Mouse (Mus musculus): ENCODE data around the gene Rpl23a. TPM values are rescaled to one million over a fixed set of nuclear protein-coding genes. Genes with fewer than 3 reads are reported as not detected.
"Not testable (repeated sequence)": the region's sequence is repeated elsewhere in the genome, so short reads cannot be mapped to it uniquely, and the experiment has no call there.

Gene Rpl23a
- polyA plus RNA-seq, 1 experiment from 2014 or later: 1,029 TPM

DNA sequence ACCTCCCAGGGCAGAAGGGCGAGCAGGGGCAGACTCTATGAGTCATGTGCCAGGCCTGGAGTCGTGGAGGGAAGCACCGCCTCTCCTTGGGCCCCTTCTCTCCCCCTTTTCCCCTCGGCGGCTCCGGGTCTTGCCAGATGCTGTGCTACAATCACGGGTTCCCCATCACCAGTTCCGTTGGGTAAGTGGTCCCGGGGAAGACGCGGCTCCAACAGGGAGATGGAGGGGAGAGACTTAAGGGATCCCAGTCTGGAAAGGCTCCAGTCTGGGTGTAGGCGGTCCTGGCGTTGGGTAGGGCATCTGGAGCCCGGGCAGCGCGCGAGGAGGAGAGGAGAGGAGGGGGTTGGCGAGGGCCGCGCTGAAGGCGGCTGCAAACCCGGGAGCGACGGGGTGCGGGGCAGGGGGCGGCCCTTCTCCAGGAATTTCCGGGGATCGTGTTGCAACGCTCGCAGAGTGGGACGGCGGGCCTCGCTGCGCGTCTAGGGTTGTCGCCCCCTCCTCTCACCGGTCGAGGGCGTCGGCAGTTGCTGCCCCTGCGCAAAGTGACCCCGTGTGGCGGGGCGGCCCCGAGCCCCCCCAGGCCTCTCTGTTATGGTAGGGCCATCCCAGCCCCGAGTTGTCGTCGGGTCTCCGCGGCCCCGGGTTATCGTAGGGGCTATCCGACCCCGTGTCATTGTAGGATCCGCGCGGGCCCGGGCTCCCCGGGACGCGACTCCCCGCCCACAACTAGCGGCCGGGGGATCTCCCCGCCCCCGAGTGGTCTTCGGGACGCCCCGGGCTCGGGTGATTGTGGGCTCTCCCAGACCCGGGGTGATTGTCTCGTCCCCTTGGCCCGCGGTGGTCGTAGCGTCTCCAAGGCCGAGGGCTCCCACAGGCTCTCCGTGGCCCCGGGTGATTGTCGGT is 5.2 kb upstream of the Rpl23a start, which contains the start of gene Rab34:
TSS of gene Rab34 (plus strand) at position 100 of the 903 bp plus-strand sequence.
- no peaks in the 10 kb centered on the region for H3K9me3 ChIP-seq (ENCODE audit: control insufficient read depth, low read length)
- H3K4me3 ChIP-seq (replicated peaks; ENCODE audit: low read length): peak within 1 kb of the TSS; percentile 73
- peak within 1 kb of the TSS; percentile 83 for H3K9ac ChIP-seq
- H3K4me2 ChIP-seq (replicated peaks): peak within 1 kb of the TSS; percentile 60
- DNase-seq (ENCODE audit: low spot score): peak; percentile 69
- ATAC-seq (ENCODE audit: low FRiP score): peak; percentile 70
- WGBS: under 1% methylated on average over 77 of the region's 80 CpGs
- H3K4me1 ChIP-seq (replicated peaks; ENCODE audit: control insufficient read depth, insufficient read depth, low read length): peaks cover 15% of the 10 kb centered on the region
- peak within 1 kb of the TSS; percentile 91 for H3K27ac ChIP-seq
- no peaks in the 10 kb centered on the region for H3K27me3 ChIP-seq (ENCODE audit: control insufficient read depth, insufficient read depth, low read length)
- H3K36me3 ChIP-seq (replicated peaks; ENCODE audit: control insufficient read depth, insufficient read depth): peaks cover 31% of the 10 kb centered on the region

DNA sequence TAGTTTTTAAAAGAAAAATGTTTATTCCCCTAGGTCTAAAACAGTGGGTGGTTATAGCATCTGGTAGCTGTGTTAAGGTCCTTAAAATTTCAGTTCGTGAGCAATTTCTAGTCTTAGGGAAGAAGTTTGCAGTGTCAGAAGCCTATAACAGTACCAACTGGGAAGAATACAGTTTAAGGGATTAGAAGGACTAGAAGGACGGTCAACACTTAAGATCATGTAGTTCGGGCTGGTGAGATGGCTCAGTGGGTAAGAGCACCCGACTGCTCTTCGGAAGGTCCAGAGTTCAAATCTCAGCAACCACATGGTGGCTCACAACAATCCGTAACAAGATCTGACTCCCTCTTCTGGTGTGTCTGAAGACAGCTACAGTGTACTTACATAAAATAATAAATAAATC is 1.3 kb upstream of the Rpl23a start:
- not testable (repeated sequence) for H3K4me3 ChIP-seq (replicated peaks; ENCODE audit: low read length); ATAC-seq (ENCODE audit: low FRiP score); H3K9ac ChIP-seq; H3K9me3 ChIP-seq (ENCODE audit: control insufficient read depth, low read length); H3K4me2 ChIP-seq (replicated peaks); H3K27ac ChIP-seq; DNase-seq (ENCODE audit: low spot score); H3K27me3 ChIP-seq (ENCODE audit: control insufficient read depth, insufficient read depth, low read length)
- H3K4me1 ChIP-seq (replicated peaks; ENCODE audit: control insufficient read depth, insufficient read depth, low read length): peaks cover 20% of the 10 kb centered on the region
- peaks cover 26% of the 10 kb centered on the region for H3K36me3 ChIP-seq (replicated peaks; ENCODE audit: control insufficient read depth, insufficient read depth)
- 97% methylated on average over 6 of the region's 6 CpGs for WGBS

DNA sequence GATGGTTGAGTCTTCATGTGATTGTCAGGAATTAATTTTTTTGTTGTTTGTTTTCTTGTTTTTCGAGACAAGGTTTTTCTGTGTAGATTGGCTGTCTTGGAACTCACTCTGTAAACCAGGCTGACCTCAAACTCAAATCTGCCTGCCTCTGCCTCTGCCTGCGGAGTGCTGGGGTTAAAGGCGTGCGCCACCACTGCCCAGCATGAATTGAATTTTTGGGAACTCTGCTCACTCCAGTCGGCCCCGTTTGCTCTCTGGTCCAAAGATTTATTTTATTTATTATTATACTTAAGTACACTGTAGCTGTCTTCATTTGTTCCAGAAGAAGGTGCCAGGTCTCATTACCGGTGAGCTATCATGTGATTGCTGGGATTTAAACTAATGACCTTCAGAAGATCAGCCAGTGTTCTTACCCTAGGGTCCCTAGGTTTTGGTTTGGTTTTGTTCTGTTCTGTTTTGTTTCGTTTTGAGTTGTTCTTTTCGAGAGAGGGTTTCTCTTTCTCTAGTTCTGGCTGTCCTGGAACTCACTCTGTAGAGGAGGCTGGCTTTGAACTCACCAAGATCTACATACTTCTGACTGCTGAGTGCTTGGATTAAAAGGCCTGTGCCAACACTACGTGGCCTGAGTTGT is 615 bp upstream of the Rpl23a start:
- peak overlapping the region; percentile 52 for H3K9ac ChIP-seq
- no peak for ATAC-seq (ENCODE audit: low FRiP score)
- 54% methylated on average over 10 of the region's 10 CpGs for WGBS

DNA sequence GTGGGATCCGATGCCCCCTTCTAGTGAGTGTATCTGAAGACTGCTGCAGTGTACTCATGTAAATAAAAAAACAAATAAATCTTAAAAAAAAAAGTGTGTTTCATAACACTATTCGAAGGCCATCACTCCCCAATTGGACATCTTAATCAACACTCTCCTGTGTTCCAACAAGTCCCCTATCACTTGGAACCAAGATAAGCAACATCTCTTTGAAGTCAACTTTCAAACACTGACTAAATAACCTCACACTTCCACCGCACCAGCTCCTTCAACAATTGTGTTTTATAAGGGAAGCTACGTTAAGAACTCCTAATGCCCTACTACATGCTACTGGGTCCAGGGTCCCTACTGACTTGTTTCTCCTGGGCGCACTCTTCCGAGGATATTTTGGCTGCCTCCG is 934 bp downstream of the Rpl23a start:
- DNase-seq (ENCODE audit: low spot score) (no peak), ATAC-seq (ENCODE audit: low FRiP score) (no peak)
- H3K9ac ChIP-seq: peak overlapping the region; percentile 86
- H3K9me3 ChIP-seq (ENCODE audit: control insufficient read depth, low read length): no peaks in the 10 kb centered on the region
- WGBS: 16% methylated on average over 7 of the region's 7 CpGs
- H3K4me2 ChIP-seq (replicated peaks): peak overlapping the region; percentile 79
- peak overlapping the region; percentile 79 for H3K4me3 ChIP-seq (replicated peaks; ENCODE audit: low read length)
- H3K27ac ChIP-seq: peak overlapping the region; percentile 96
- H3K4me1 ChIP-seq (replicated peaks; ENCODE audit: control insufficient read depth, insufficient read depth, low read length): peaks cover 34% of the 10 kb centered on the region
- no peaks in the 10 kb centered on the region for H3K27me3 ChIP-seq (ENCODE audit: control insufficient read depth, insufficient read depth, low read length)
- H3K36me3 ChIP-seq (replicated peaks; ENCODE audit: control insufficient read depth, insufficient read depth): peaks cover 34% of the 10 kb centered on the region

More for the DNA sequence above, 615 bp upstream of the Rpl23a start:
- Histone ChIP-seq H3K4me1 (replicated peaks; ENCODE audit: control insufficient read depth, insufficient read depth, low read length) (peaks cover 25% of the 10 kb centered on the region), H3K36me3 (replicated peaks; ENCODE audit: control insufficient read depth, insufficient read depth) (peaks cover 33% of the 10 kb centered on the region), H3K27me3 (ENCODE audit: control insufficient read depth, insufficient read depth, low read length) (no peaks in the 10 kb centered on the region), H3K4me3 (replicated peaks; ENCODE audit: low read length) (peak overlapping the region; percentile 79; the same call in 1 of the 2 replicates), H3K4me2 (replicated peaks) (peak overlapping the region; percentile 79), H3K9me3 (ENCODE audit: control insufficient read depth, low read length) (no peaks in the 10 kb centered on the region), H3K27ac (peak overlapping the region; percentile 96)
- DNase-seq (ENCODE audit: low spot score): no peak

DNA sequence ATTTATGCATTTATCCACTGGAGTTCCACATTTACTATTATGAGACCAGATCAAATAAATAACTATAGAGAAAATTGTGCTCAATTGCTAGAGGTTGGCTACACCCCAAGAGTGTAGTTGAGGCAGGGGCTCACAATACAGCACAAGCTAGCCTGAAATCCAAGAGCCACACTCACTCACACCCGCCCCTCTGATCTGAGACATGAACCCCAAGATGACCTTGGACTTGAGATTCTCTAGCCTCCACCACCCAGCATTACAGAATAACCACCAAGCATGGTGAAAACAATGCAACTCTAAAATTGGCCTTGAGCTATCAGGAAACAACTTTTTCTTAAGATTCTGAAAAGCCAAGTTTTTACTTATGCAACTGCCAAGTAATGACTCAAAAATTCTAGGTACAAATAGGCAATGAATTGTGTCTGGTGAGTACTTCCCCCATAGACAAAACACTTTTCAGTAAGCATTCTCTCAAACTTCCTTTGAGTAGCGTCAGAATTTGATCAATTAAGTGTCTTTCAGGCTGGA is 1.5 kb downstream of the Rpl23a start:
- Histone ChIP-seq H3K27ac (no peak overlapping the region), H3K4me1 (replicated peaks; ENCODE audit: control insufficient read depth, insufficient read depth, low read length) (peaks cover 40% of the 10 kb centered on the region), H3K9ac (peak overlapping the region; percentile 86), H3K9me3 (ENCODE audit: control insufficient read depth, low read length) (no peaks in the 10 kb centered on the region), H3K27me3 (ENCODE audit: control insufficient read depth, insufficient read depth, low read length) (peaks cover 3% of the 10 kb centered on the region; the same call in 1 of the 2 replicates), H3K4me3 (replicated peaks; ENCODE audit: low read length) (peak overlapping the region; percentile 79), H3K36me3 (replicated peaks; ENCODE audit: control insufficient read depth, insufficient read depth) (peaks cover 34% of the 10 kb centered on the region), H3K4me2 (replicated peaks) (peak overlapping the region; percentile 79)
- DNase-seq (ENCODE audit: low spot score) (no peak), ATAC-seq (ENCODE audit: low FRiP score) (no peak)
- WGBS: 44% methylated on average over 2 of the region's 2 CpGs

DNA sequence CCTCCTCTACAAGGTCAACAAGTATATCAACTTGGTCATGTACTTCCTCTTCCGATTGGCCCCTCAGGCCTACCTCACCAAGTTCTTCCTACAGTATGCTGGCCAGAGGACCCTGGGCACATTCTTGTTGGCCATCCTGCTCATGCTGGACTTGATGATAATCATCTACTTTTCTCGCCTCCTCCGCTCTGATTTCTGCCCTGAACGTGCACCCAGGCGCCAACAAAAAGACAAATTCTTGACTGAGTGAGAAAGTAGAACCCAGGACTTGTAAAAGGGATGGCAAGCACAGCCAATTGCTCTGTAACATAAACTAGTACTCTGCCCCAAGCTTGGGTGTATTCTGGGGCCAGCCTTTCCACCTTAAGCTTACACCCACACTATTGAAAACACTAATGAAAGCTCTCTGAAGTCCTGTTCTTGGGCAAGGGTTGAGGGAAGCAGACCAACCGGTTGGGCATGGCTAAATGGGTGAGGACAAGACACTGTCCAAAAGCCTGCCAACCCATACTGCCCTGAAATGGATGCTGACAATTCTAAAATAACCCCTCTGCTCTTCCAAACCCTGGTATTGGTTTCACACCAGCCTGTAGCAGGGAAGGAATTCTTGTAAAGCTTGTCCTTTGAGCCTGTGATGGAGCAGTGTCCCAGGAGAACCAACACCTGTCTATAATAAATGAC is 3.2 kb downstream of the Rpl23a start:
- H3K9me3 ChIP-seq (ENCODE audit: control insufficient read depth, low read length): no peaks in the 10 kb centered on the region
- WGBS: 80% methylated on average over 6 of the region's 6 CpGs

DNA sequence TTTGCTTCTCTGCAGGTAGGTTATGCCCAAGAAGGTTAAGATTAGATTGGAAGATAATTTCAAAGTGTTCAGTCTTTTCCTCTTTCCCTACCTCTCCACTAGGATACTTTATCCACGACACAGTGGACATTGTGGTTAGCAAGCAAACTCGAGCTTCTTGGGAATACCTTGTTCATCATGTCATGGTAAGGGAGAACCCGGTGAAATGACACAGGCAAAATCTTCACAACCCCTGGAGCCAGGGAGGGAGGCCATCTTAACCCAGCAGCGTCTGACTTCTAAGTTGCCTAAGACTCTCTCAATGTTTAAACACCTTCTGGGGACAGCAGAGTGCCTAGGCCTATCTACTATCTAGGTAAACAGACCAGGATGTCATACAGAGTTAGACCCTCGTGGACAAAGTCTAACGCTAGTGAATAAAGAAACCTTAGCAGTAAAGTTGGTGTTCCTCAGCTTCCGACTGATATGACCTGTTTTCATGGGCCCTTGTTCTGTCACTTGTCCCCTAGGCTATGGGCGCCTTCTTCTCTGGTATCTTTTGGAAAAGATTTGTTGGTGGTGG is 3.9 kb downstream of the Rpl23a start:
- Histone ChIP-seq H3K9me3 (ENCODE audit: control insufficient read depth, low read length) (no peaks in the 10 kb centered on the region), H3K4me2 (replicated peaks) (peak overlapping the region; percentile 55), H3K36me3 (replicated peaks; ENCODE audit: control insufficient read depth, insufficient read depth) (peaks cover 34% of the 10 kb centered on the region), H3K4me3 (replicated peaks; ENCODE audit: low read length) (peak overlapping the region; percentile 53), H3K4me1 (replicated peaks; ENCODE audit: control insufficient read depth, insufficient read depth, low read length) (peaks cover 42% of the 10 kb centered on the region), H3K27ac (no peak overlapping the region), H3K9ac (peak overlapping the region; percentile 57; the same call in 1 of the 2 replicates), H3K27me3 (ENCODE audit: control insufficient read depth, insufficient read depth, low read length) (peaks cover 5% of the 10 kb centered on the region; the same call in 1 of the 2 replicates)
- WGBS: 34% methylated on average over 8 of the region's 8 CpGs
- ATAC-seq (ENCODE audit: low FRiP score) (no peak), DNase-seq (ENCODE audit: low spot score) (no peak)

More for the DNA sequence above, 3.2 kb downstream of the Rpl23a start:
- Histone ChIP-seq H3K4me3 (replicated peaks; ENCODE audit: low read length) (no peak overlapping the region), H3K36me3 (replicated peaks; ENCODE audit: control insufficient read depth, insufficient read depth) (peaks cover 34% of the 10 kb centered on the region), H3K9ac (no peak overlapping the region), H3K27me3 (ENCODE audit: control insufficient read depth, insufficient read depth, low read length) (peaks cover 5% of the 10 kb centered on the region; the same call in 1 of the 2 replicates), H3K27ac (no peak overlapping the region), H3K4me2 (replicated peaks) (no peak overlapping the region), H3K4me1 (replicated peaks; ENCODE audit: control insufficient read depth, insufficient read depth, low read length) (peaks cover 42% of the 10 kb centered on the region)
- DNase-seq (ENCODE audit: low spot score) (no peak), ATAC-seq (ENCODE audit: low FRiP score) (no peak)

DNA sequence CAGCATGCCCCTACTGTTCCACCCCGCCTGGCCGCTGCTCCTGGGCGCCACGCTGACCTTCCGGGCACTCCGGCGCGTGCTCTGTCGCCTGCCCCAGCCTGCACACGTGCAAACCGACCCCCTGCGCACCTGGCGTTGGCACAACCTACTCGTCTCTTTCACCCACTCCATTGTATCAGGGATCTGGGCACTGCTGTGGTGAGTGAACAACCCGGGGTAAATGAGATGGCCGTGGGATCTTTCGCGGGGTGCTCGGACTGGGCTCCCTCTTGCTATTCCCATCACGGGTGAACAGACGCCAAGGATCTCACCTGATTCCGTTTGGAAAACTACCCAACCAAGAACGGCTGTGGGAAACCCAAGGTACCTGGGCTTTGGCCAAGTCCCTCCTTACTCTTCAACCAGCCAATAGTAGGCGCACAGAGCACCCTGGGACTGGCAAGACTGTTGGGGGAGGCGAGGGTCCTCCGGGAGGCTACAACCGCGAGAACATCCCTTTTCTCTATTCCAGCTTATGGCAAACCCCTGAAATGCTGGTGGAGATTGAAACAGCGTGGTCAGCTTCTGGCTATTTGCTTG is 4.4 kb downstream of the Rpl23a start:
- Histone ChIP-seq H3K4me1 (replicated peaks; ENCODE audit: control insufficient read depth, insufficient read depth, low read length) (peaks cover 37% of the 10 kb centered on the region), H3K9ac (peak overlapping the region; percentile 57), H3K27me3 (ENCODE audit: control insufficient read depth, insufficient read depth, low read length) (peaks cover 5% of the 10 kb centered on the region; the same call in 1 of the 2 replicates), H3K4me2 (replicated peaks) (peak overlapping the region; percentile 55), H3K9me3 (ENCODE audit: control insufficient read depth, low read length) (no peaks in the 10 kb centered on the region), H3K36me3 (replicated peaks; ENCODE audit: control insufficient read depth, insufficient read depth) (peaks cover 34% of the 10 kb centered on the region), H3K27ac (peak overlapping the region; percentile 66), H3K4me3 (replicated peaks; ENCODE audit: low read length) (peak overlapping the region; percentile 53)
- 2% methylated on average over 29 of the region's 29 CpGs for WGBS
- ATAC-seq (ENCODE audit: low FRiP score) (no peak), DNase-seq (ENCODE audit: low spot score) (no peak)
